Mouse (Mus musculus): ENCODE results near the gene Klk1b9. TPM values are rescaled to one million over a fixed set of nuclear protein-coding genes. Genes with fewer than 3 reads are reported as not detected.
"Not testable (repeated sequence)": the region's sequence is repeated elsewhere in the genome, so short reads cannot be mapped to it uniquely, and the experiment has no call there.

Gene Klk1b9
- polyA plus RNA-seq, 1 experiment from 2014 or later, result not detected

GRCm38 (mm10) chr7:43985657-43986056, 9.8 kb downstream of the Klk1b9 start:
- ATAC-seq (ENCODE audit: low FRiP score), result no peak
- no peaks in the 10 kb centered on the region for H3K27me3 ChIP-seq
- no peaks in the 10 kb centered on the region for H3K4me1 ChIP-seq
- H3K9ac ChIP-seq, result no peak overlapping the region
- no peaks in the 10 kb centered on the region for H3K36me3 ChIP-seq (replicated peaks)
- H3K4me2 ChIP-seq, result no peak overlapping the region
- H3K4me3 ChIP-seq (replicated peaks), result no peak overlapping the region
- no peaks in the 10 kb centered on the region for H3K9me3 ChIP-seq
- no peak overlapping the region for H3K27ac ChIP-seq

- H3K9me3 ChIP-seq; H3K9ac ChIP-seq; H3K4me1 ChIP-seq; H3K27ac ChIP-seq; H3K27me3 ChIP-seq; H3K4me3 ChIP-seq (replicated peaks); H3K36me3 ChIP-seq (replicated peaks); ATAC-seq (ENCODE audit: low FRiP score); H3K4me2 ChIP-seq: not testable (repeated sequence)
- 73% methylated on average over 1 of the region's 1 CpGs for WGBS
Measured at GRCm38 (mm10) chr7:43994821-43995220, 19.0 kb downstream of the Klk1b9 start.

- not testable (repeated sequence) for H3K9me3 ChIP-seq; H3K4me1 ChIP-seq; H3K4me2 ChIP-seq; H3K27ac ChIP-seq; H3K9ac ChIP-seq; H3K36me3 ChIP-seq (replicated peaks); ATAC-seq (ENCODE audit: low FRiP score); H3K4me3 ChIP-seq (replicated peaks); H3K27me3 ChIP-seq
- 85% methylated on average over 4 of the region's 4 CpGs for WGBS
Measured at GRCm38 (mm10) chr7:43995577-43995976, 19.7 kb downstream of the Klk1b9 start, which contains the start of gene Klk1b11. Gene Klk1b11 (plus strand): TSS chr7:43995877.

GRCm38 (mm10) chr7:44004847-44005246, 29.0 kb downstream of the Klk1b9 start:
- Histone ChIP-seq H3K27ac (no peak overlapping the region), H3K4me3 (replicated peaks) (no peak overlapping the region), H3K4me1 (no peaks in the 10 kb centered on the region), H3K27me3 (no peaks in the 10 kb centered on the region), H3K4me2 (no peak overlapping the region), H3K36me3 (replicated peaks) (no peaks in the 10 kb centered on the region), H3K9ac (no peak overlapping the region), H3K9me3 (no peaks in the 10 kb centered on the region)
- no peak for ATAC-seq (ENCODE audit: low FRiP score)

GRCm38 (mm10) chr7:44011868-44012267, 36.0 kb downstream of the Klk1b9 start, which contains the start of gene Klk1b26:
Gene Klk1b26 (plus strand): TSS chr7:44012168.
- not testable (repeated sequence) for H3K36me3 ChIP-seq (replicated peaks); ATAC-seq (ENCODE audit: low FRiP score); H3K27ac ChIP-seq; H3K4me1 ChIP-seq; H3K9ac ChIP-seq; H3K4me2 ChIP-seq; H3K27me3 ChIP-seq; H3K9me3 ChIP-seq; H3K4me3 ChIP-seq (replicated peaks)

- ATAC-seq (ENCODE audit: low FRiP score); H3K27me3 ChIP-seq: not testable (repeated sequence)
- 83% methylated on average over 6 of the region's 6 CpGs for WGBS
Measured at GRCm38 (mm10) chr7:44014666-44015065, 38.8 kb downstream of the Klk1b9 start.

GRCm38 (mm10) chr7:44015071-44015470, 39.2 kb downstream of the Klk1b9 start:
- Histone ChIP-seq H3K9ac (no peak overlapping the region), H3K4me1 (no peaks in the 10 kb centered on the region), H3K9me3 (no peaks in the 10 kb centered on the region), H3K4me3 (replicated peaks) (no peak overlapping the region), H3K36me3 (replicated peaks) (no peaks in the 10 kb centered on the region), H3K27ac (no peak overlapping the region), H3K4me2 (no peak overlapping the region), H3K27me3 (0 out of 2 replicates have a peak, but pooled peaks cover 2% of the 10 kb centered on the region)
- no peak for ATAC-seq (ENCODE audit: low FRiP score)
- 85% methylated on average over 5 of the region's 5 CpGs for WGBS

More at GRCm38 (mm10) chr7:44014666-44015065, 38.8 kb downstream of the Klk1b9 start:
- not testable (repeated sequence) for H3K9ac ChIP-seq; H3K36me3 ChIP-seq (replicated peaks); H3K4me1 ChIP-seq; H3K9me3 ChIP-seq; H3K27ac ChIP-seq; H3K4me3 ChIP-seq (replicated peaks); H3K4me2 ChIP-seq

Other genes with a start within 250 kb of the Klk1b9 start
- gene Klk12, start 207.2 kb upstream of the Klk1b9 start, polyA plus RNA-seq (2016; fragmentation: Nextera tagmentation; extraction: Ambion mirVana), result not detected in 2 replicates
- gene Klk11, start 201.5 kb upstream of the Klk1b9 start, polyA plus RNA-seq (2016; fragmentation: Nextera tagmentation; extraction: Ambion mirVana), result not detected in 2 replicates
- gene Klk10, start 195.0 kb upstream of the Klk1b9 start, polyA plus RNA-seq (2016; fragmentation: Nextera tagmentation; extraction: Ambion mirVana), result 0.28 TPM in 1 of 2 replicates, not detected in the other
- not detected in 2 replicates for gene Klk9, start 184.2 kb upstream of the Klk1b9 start, polyA plus RNA-seq (2016; fragmentation: Nextera tagmentation; extraction: Ambion mirVana)
- 5.0 and 5.3 TPM in 2 replicates for gene Klk8, start 178.5 kb upstream of the Klk1b9 start, polyA plus RNA-seq (2016; fragmentation: Nextera tagmentation; extraction: Ambion mirVana)
- gene Klk7, start 164.8 kb upstream of the Klk1b9 start, polyA plus RNA-seq (2016; fragmentation: Nextera tagmentation; extraction: Ambion mirVana), result not detected in 2 replicates
- gene Klk6, start 151.6 kb upstream of the Klk1b9 start, polyA plus RNA-seq (2016; fragmentation: Nextera tagmentation; extraction: Ambion mirVana), result not detected in 2 replicates
- gene Klk5, start 134.1 kb upstream of the Klk1b9 start, polyA plus RNA-seq (2016; fragmentation: Nextera tagmentation; extraction: Ambion mirVana), result 0.41 TPM in 1 of 2 replicates, not detected in the other
- not detected in 2 replicates for gene Klk4, start 94.9 kb upstream of the Klk1b9 start, polyA plus RNA-seq (2016; fragmentation: Nextera tagmentation; extraction: Ambion mirVana)
- gene Klk15, start 42.3 kb upstream of the Klk1b9 start, polyA plus RNA-seq (2016; fragmentation: Nextera tagmentation; extraction: Ambion mirVana), result not detected in 2 replicates
- gene Klk1b8, start 25.4 kb upstream of the Klk1b9 start, polyA plus RNA-seq (2016; fragmentation: Nextera tagmentation; extraction: Ambion mirVana), result not detected in 2 replicates
- gene Klk1b1, start 9.3 kb upstream of the Klk1b9 start, polyA plus RNA-seq (2016; fragmentation: Nextera tagmentation; extraction: Ambion mirVana), result not detected in 2 replicates
- gene Klk1b11, start 19.8 kb downstream of the Klk1b9 start, polyA plus RNA-seq (2016; fragmentation: Nextera tagmentation; extraction: Ambion mirVana), result not detected in 2 replicates
- not detected in 2 replicates for gene Klk1b26, start 36.1 kb downstream of the Klk1b9 start, polyA plus RNA-seq (2016; fragmentation: Nextera tagmentation; extraction: Ambion mirVana)
- gene Klk1b27, start 76.2 kb downstream of the Klk1b9 start, polyA plus RNA-seq (2016; fragmentation: Nextera tagmentation; extraction: Ambion mirVana), result not detected in 2 replicates
- gene Klk1b21, start 126.3 kb downstream of the Klk1b9 start, polyA plus RNA-seq (2016; fragmentation: Nextera tagmentation; extraction: Ambion mirVana), result not detected in 2 replicates
- not detected in 2 replicates for gene Klk1b22, start 136.6 kb downstream of the Klk1b9 start, polyA plus RNA-seq (2016; fragmentation: Nextera tagmentation; extraction: Ambion mirVana)
- gene Klk1b16, start 160.7 kb downstream of the Klk1b9 start, polyA plus RNA-seq (2016; fragmentation: Nextera tagmentation; extraction: Ambion mirVana), result not detected in 2 replicates
- gene Klk1b24, start 212.2 kb downstream of the Klk1b9 start, polyA plus RNA-seq (2016; fragmentation: Nextera tagmentation; extraction: Ambion mirVana), result not detected in 2 replicates
- gene Klk1b3, start 222.1 kb downstream of the Klk1b9 start, polyA plus RNA-seq (2016; fragmentation: Nextera tagmentation; extraction: Ambion mirVana), result not detected in 2 replicates
- not detected in 2 replicates for gene Klk1b4, start 231.4 kb downstream of the Klk1b9 start, polyA plus RNA-seq (2016; fragmentation: Nextera tagmentation; extraction: Ambion mirVana)
- gene Klk1b5, start 239.9 kb downstream of the Klk1b9 start, polyA plus RNA-seq (2016; fragmentation: Nextera tagmentation; extraction: Ambion mirVana), result not detected in 2 replicates
- gene Klk1, start 249.3 kb downstream of the Klk1b9 start, polyA plus RNA-seq (2016; fragmentation: Nextera tagmentation; extraction: Ambion mirVana), result not detected in 2 replicates